Mouse (Mus musculus): Measurements from ENCODE around the gene Mccc1.

DNA sequence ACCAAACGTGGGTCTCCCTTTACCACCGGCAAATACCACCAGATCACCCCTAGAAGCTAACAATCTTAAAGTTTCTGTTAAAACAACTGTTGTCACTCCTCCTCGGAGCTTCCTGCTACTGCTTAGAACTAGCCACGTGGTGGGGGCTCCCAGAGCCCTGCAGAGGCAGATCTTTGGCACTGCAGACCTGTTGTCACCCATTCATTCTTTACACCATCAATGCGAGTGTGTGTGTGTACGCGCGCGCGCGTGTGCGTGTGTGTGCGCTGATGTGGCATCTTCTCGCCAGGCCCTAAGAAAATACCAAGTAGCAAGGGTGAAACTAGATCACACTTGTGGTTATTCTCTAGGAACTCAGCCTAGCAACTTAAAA, 67.1 kb downstream of the Mccc1 start:
- TF ChIP-seq CTCF (IDR thresholded peaks at IDR 0.05; ENCODE audit: control insufficient read depth, insufficient read depth, insufficient replicate concordance, low read depth, low read length) (no peak), POLR2A (IDR thresholded peaks at IDR 0.05; ENCODE audit: control insufficient read depth, low read depth, low read length) (no peak; the same call in 1 of the 2 replicates)
